Mouse (Mus musculus) cortical plate, adult 2 months (tissue): Measurements from ENCODE around the gene Gm815.

Source experiments
- CTCF ChIP-seq: fragments of 200-500 bp; IDR thresholded peaks from 2 replicates; pipeline ENCODE4 v1.5.1; 2011; ENCODE audit warnings: mild to moderate bottlenecking, control low read depth, low read length; ENCODE audit not compliant: insufficient read depth; ENCODE audit errors: extremely low read depth
- POLR2A ChIP-seq: fragments of 200-500 bp; IDR thresholded peaks from 2 replicates; pipeline ENCODE4 v1.6.1; 2011; ENCODE audit warnings: mild to moderate bottlenecking, low read length, control low read depth; ENCODE audit not compliant: insufficient read depth; ENCODE audit errors: extremely low read depth

- TF ChIP-seq CTCF, result no peak
- no peak for TF ChIP-seq POLR2A
Measured at GRCm38 (mm10) chr19:26851017-26851782, 34.5 kb upstream of the Gm815 start.
